Mouse (Mus musculus): Measurements from ENCODE around the gene Tspan15. TPM values are rescaled to one million over a fixed set of nuclear protein-coding genes. Genes with fewer than 3 reads are reported as not detected.

Tspan15 gene
- polyA plus RNA-seq, 1 experiment: 112 TPM

Other genes with a start within 250 kb of the Tspan15 start
- gene Neurog3, start 98.2 kb downstream of the Tspan15 start, polyA plus RNA-seq (2012; rRNA removed): not detected in 2 replicates
- 9.2 and 10.7 TPM in 2 replicates for gene Fam241b, start 87.3 kb downstream of the Tspan15 start, polyA plus RNA-seq (2012; rRNA removed)
- gene Tacr2, start 21.2 kb upstream of the Tspan15 start, polyA plus RNA-seq (2012; rRNA removed): 0.10 and 0.36 TPM in 2 replicates
- gene Hk1, start 148.7 kb upstream of the Tspan15 start, polyA plus RNA-seq (2012; rRNA removed): 22.4 and 33.7 TPM in 2 replicates
- gene Hkdc1, start 191.2 kb upstream of the Tspan15 start, polyA plus RNA-seq (2012; rRNA removed): 0.12 and 0.16 TPM in 2 replicates
- 0.36 and 0.44 TPM in 2 replicates for gene 4930507D05Rik, start 218.2 kb upstream of the Tspan15 start, polyA plus RNA-seq (2012; rRNA removed)
- 16.6 and 17.1 TPM in 2 replicates for gene Supv3l1, start 218.5 kb upstream of the Tspan15 start, polyA plus RNA-seq (2012; rRNA removed)

All from gonadal fat pad, adult 2 months (tissue).